Mouse (Mus musculus): ENCODE measurements at regions not wholly inside any gene's neighbourhood (a gene's known extent, or its start where the extent isn't known, plus 50 kb on each side); places are given as distances from the start of the nearest gene placed in this dataset.

- H3K9me3 ChIP-seq (replicated peaks; ENCODE audit: control insufficient read depth, low read length, poor library complexity, severe bottlenecking): no peaks in the 10 kb centered on the region
- no peak overlapping the region for H3K9ac ChIP-seq (ENCODE audit: low read depth, low read length)
- H3K4me2 ChIP-seq (ENCODE audit: low read length): no peak overlapping the region
- H3K27me3 ChIP-seq (ENCODE audit: control insufficient read depth, insufficient read depth, low read depth, low read length): no peaks in the 10 kb centered on the region
- H3K36me3 ChIP-seq (ENCODE audit: control insufficient read depth, insufficient read depth, low read length): no peaks in the 10 kb centered on the region
- ATAC-seq: no peak
- 94% methylated on average over 4 of the region's 4 CpGs for WGBS
- no peak overlapping the region for H3K27ac ChIP-seq (ENCODE audit: low read length)
- no peaks in the 10 kb centered on the region for H3K4me1 ChIP-seq (ENCODE audit: control insufficient read depth, insufficient read depth, low read length)
- no peak overlapping the region for H3K4me3 ChIP-seq (ENCODE audit: low read depth, low read length)
These were observed 208.3 kb upstream of the Dio2 start for GRCm38 (mm10) chr12:90946528-90946918.

- Histone ChIP-seq H3K27me3 (ENCODE audit: control insufficient read depth, insufficient read depth, low read depth, low read length) (no peaks in the 10 kb centered on the region), H3K36me3 (ENCODE audit: control insufficient read depth, insufficient read depth, low read length) (no peaks in the 10 kb centered on the region), H3K9me3 (replicated peaks; ENCODE audit: control insufficient read depth, low read length, poor library complexity, severe bottlenecking) (no peaks in the 10 kb centered on the region), H3K4me2 (ENCODE audit: low read length) (no peak overlapping the region), H3K4me3 (ENCODE audit: low read depth, low read length) (no peak overlapping the region), H3K4me1 (ENCODE audit: control insufficient read depth, insufficient read depth, low read length) (no peaks in the 10 kb centered on the region), H3K27ac (ENCODE audit: low read length) (no peak overlapping the region), H3K9ac (ENCODE audit: low read depth, low read length) (no peak overlapping the region)
- WGBS: 64% methylated on average over 6 of the region's 6 CpGs
- no peak for ATAC-seq
These were observed 207.7 kb upstream of the Dio2 start for GRCm38 (mm10) chr12:90945743-90946527.

- Histone ChIP-seq H3K4me3 (ENCODE audit: low read depth, low read length) (no peak overlapping the region), H3K27ac (ENCODE audit: low read length) (no peak overlapping the region), H3K9me3 (replicated peaks; ENCODE audit: control insufficient read depth, low read length, poor library complexity, severe bottlenecking) (no peaks in the 10 kb centered on the region), H3K4me1 (ENCODE audit: control insufficient read depth, insufficient read depth, low read length) (no peaks in the 10 kb centered on the region), H3K9ac (ENCODE audit: low read depth, low read length) (no peak overlapping the region), H3K36me3 (ENCODE audit: control insufficient read depth, insufficient read depth, low read length) (no peaks in the 10 kb centered on the region), H3K27me3 (ENCODE audit: control insufficient read depth, insufficient read depth, low read depth, low read length) (no peaks in the 10 kb centered on the region), H3K4me2 (ENCODE audit: low read length) (no peak overlapping the region)
- whole genome bisulfite sequencing: 93% methylated on average over 8 of the region's 8 CpGs
- ATAC-seq: no peak
These were observed 194.4 kb upstream of the Dio2 start for GRCm38 (mm10) chr12:90932684-90933083.

GRCm38 (mm10) chr12:90932201-90932600 lies 194.0 kb upstream of the Dio2 start:
- H3K4me1 ChIP-seq (ENCODE audit: control insufficient read depth, insufficient read depth, low read length): no peaks in the 10 kb centered on the region
- no peak overlapping the region for H3K4me3 ChIP-seq (ENCODE audit: low read depth, low read length)
- WGBS: 90% methylated on average over 5 of the region's 5 CpGs
- no peak overlapping the region for H3K9ac ChIP-seq (ENCODE audit: low read depth, low read length)
- no peak overlapping the region for H3K27ac ChIP-seq (ENCODE audit: low read length)
- no peaks in the 10 kb centered on the region for H3K27me3 ChIP-seq (ENCODE audit: control insufficient read depth, insufficient read depth, low read depth, low read length)
- H3K4me2 ChIP-seq (ENCODE audit: low read length): no peak overlapping the region
- no peak for ATAC-seq
- H3K9me3 ChIP-seq (replicated peaks; ENCODE audit: control insufficient read depth, low read length, poor library complexity, severe bottlenecking): no peaks in the 10 kb centered on the region
- H3K36me3 ChIP-seq (ENCODE audit: control insufficient read depth, insufficient read depth, low read length): no peaks in the 10 kb centered on the region

GRCm38 (mm10) chr12:90930091-90930715 lies 192.0 kb upstream of the Dio2 start:
- no peak overlapping the region for H3K9ac ChIP-seq (ENCODE audit: low read depth, low read length)
- H3K36me3 ChIP-seq (ENCODE audit: control insufficient read depth, insufficient read depth, low read length): no peaks in the 10 kb centered on the region
- 84% methylated on average over 6 of the region's 6 CpGs for WGBS
- no peak for ATAC-seq
- H3K27ac ChIP-seq (ENCODE audit: low read length): no peak overlapping the region
- no peaks in the 10 kb centered on the region for H3K27me3 ChIP-seq (ENCODE audit: control insufficient read depth, insufficient read depth, low read depth, low read length)
- no peaks in the 10 kb centered on the region for H3K4me1 ChIP-seq (ENCODE audit: control insufficient read depth, insufficient read depth, low read length)
- H3K4me3 ChIP-seq (ENCODE audit: low read depth, low read length): no peak overlapping the region
- no peak overlapping the region for H3K4me2 ChIP-seq (ENCODE audit: low read length)
- no peaks in the 10 kb centered on the region for H3K9me3 ChIP-seq (replicated peaks; ENCODE audit: control insufficient read depth, low read length, poor library complexity, severe bottlenecking)

GRCm38 (mm10) chr12:90923603-90924002 lies 185.4 kb upstream of the Dio2 start:
- ATAC-seq: no peak
- Histone ChIP-seq H3K27me3 (ENCODE audit: control insufficient read depth, insufficient read depth, low read depth, low read length) (no peaks in the 10 kb centered on the region), H3K4me3 (ENCODE audit: low read depth, low read length) (no peak overlapping the region), H3K36me3 (ENCODE audit: control insufficient read depth, insufficient read depth, low read length) (no peaks in the 10 kb centered on the region), H3K9me3 (replicated peaks; ENCODE audit: control insufficient read depth, low read length, poor library complexity, severe bottlenecking) (no peaks in the 10 kb centered on the region), H3K4me1 (ENCODE audit: control insufficient read depth, insufficient read depth, low read length) (no peaks in the 10 kb centered on the region), H3K4me2 (ENCODE audit: low read length) (no peak overlapping the region), H3K27ac (ENCODE audit: low read length) (no peak overlapping the region), H3K9ac (ENCODE audit: low read depth, low read length) (no peak overlapping the region)
- WGBS: 88% methylated on average over 2 of the region's 2 CpGs

- ATAC-seq: no peak
- Histone ChIP-seq H3K36me3 (ENCODE audit: control insufficient read depth, insufficient read depth, low read length) (no peaks in the 10 kb centered on the region), H3K4me1 (ENCODE audit: control insufficient read depth, insufficient read depth, low read length) (no peaks in the 10 kb centered on the region), H3K4me3 (ENCODE audit: low read depth, low read length) (no peak overlapping the region), H3K9me3 (replicated peaks; ENCODE audit: control insufficient read depth, low read length, poor library complexity, severe bottlenecking) (no peaks in the 10 kb centered on the region), H3K27me3 (ENCODE audit: control insufficient read depth, insufficient read depth, low read depth, low read length) (no peaks in the 10 kb centered on the region), H3K27ac (ENCODE audit: low read length) (no peak overlapping the region), H3K4me2 (ENCODE audit: low read length) (no peak overlapping the region), H3K9ac (ENCODE audit: low read depth, low read length) (no peak overlapping the region)
- WGBS: 88% methylated on average over 3 of the region's 3 CpGs
These were observed 184.9 kb upstream of the Dio2 start for GRCm38 (mm10) chr12:90923148-90923547.

- WGBS: 88% methylated on average over 4 of the region's 4 CpGs
- Histone ChIP-seq H3K4me2 (ENCODE audit: low read length) (no peak overlapping the region), H3K4me3 (ENCODE audit: low read depth, low read length) (no peak overlapping the region), H3K4me1 (ENCODE audit: control insufficient read depth, insufficient read depth, low read length) (no peaks in the 10 kb centered on the region), H3K27me3 (ENCODE audit: control insufficient read depth, insufficient read depth, low read depth, low read length) (no peaks in the 10 kb centered on the region), H3K27ac (ENCODE audit: low read length) (no peak overlapping the region), H3K9me3 (replicated peaks; ENCODE audit: control insufficient read depth, low read length, poor library complexity, severe bottlenecking) (no peaks in the 10 kb centered on the region), H3K9ac (ENCODE audit: low read depth, low read length) (no peak overlapping the region), H3K36me3 (ENCODE audit: control insufficient read depth, insufficient read depth, low read length) (no peaks in the 10 kb centered on the region)
- ATAC-seq: no peak
These were observed 183.0 kb upstream of the Dio2 start for GRCm38 (mm10) chr12:90921227-90921626.

GRCm38 (mm10) chr12:90915929-90916713 lies 177.9 kb upstream of the Dio2 start:
- Histone ChIP-seq H3K4me3 (ENCODE audit: low read depth, low read length) (no peak overlapping the region), H3K4me2 (ENCODE audit: low read length) (no peak overlapping the region), H3K9me3 (replicated peaks; ENCODE audit: control insufficient read depth, low read length, poor library complexity, severe bottlenecking) (no peaks in the 10 kb centered on the region), H3K27me3 (ENCODE audit: control insufficient read depth, insufficient read depth, low read depth, low read length) (no peaks in the 10 kb centered on the region), H3K9ac (ENCODE audit: low read depth, low read length) (no peak overlapping the region), H3K27ac (ENCODE audit: low read length) (no peak overlapping the region), H3K36me3 (ENCODE audit: control insufficient read depth, insufficient read depth, low read length) (no peaks in the 10 kb centered on the region), H3K4me1 (ENCODE audit: control insufficient read depth, insufficient read depth, low read length) (no peaks in the 10 kb centered on the region)
- WGBS: 57% methylated on average over 11 of the region's 11 CpGs
- peak; percentile 92 for ATAC-seq
